ENCODE assay signal across 8 mouse cellular contexts in the genomic region with DNA sequence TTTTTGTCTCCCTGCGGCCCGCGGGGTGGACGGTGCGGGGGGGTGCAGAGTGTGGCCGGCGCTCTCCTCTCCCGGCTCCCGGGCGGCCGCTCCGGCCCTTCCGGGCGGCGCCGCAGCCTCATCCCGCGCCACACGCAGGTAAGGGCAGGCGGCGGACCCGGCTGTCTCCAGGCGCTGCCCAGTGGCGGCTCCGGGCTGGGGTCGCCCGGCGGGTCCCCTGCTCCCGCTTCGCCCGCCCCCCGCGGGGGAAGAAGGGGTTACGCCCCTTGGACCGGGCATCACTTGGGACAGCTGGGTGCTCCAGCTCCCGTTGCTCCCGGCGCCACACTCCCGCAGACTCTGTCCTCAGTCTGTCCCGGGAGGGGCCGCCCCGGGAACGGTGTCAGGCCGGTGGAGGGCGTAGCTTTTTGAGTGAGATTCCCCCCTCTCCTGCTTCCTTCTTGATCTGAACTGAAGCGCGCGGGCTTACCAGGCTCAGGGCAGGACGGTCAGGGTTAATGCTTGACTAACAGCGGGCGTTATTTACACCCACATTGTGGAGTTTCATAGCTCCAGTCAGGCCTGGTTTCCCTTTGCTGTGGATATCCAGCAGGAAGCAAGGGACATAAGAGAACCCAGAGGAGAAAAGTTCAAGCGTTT. TPM values are rescaled to one million over a fixed set of nuclear protein-coding genes. Genes with fewer than 3 reads are reported as not detected.
DNase-seq lines count a peak whose midpoint lies in the region; ATAC-seq and TF ChIP-seq lines count a peak whose summit lies in the region.

No protein-coding gene starts in this region.

- H3K4me2 ChIP-seq in heart, embryonic 13.5 days: peak overlapping the region; percentile 90
- peak overlapping the region; percentile 54 for H3K4me2 ChIP-seq in kidney, embryonic 16.5 days (replicated peaks; ENCODE audit: low read depth, low read length)

- peak overlapping the region; percentile 95 for H3K27ac ChIP-seq in heart, embryonic 13.5 days (replicated peaks)
- peak overlapping the region; percentile 81 for H3K27ac ChIP-seq in kidney, embryonic 16.5 days (ENCODE audit: low read length)
- no peak overlapping the region; the same call in 1 of the 2 replicates for H3K27ac ChIP-seq in olfactory bulb, adult 2 months (ENCODE audit: insufficient read depth, low read depth, low read length)

- DNase-seq in CD4-positive helper T cell, adult 2 months (ENCODE audit: low read depth, low spot score): peak; percentile 38
- DNase-seq in adrenal gland, adult 18-20 months (ENCODE audit: low spot score in 2 of 2): peak; percentile 58 to 63
- peak; percentile 73 for DNase-seq in lung, adult 2 months
- peak; percentile 46 for DNase-seq in thymus, postnatal 25 days

- peaks cover 52% of the 10 kb centered on the region for H3K4me1 ChIP-seq in heart, embryonic 13.5 days
- peaks cover 15% of the 10 kb centered on the region for H3K4me1 ChIP-seq in kidney, embryonic 16.5 days (ENCODE audit: insufficient read depth, low read length)
- peaks cover 5% of the 10 kb centered on the region for H3K4me1 ChIP-seq in lung, adult 2 months (ENCODE audit: control insufficient read depth, insufficient read depth, low read length)
- H3K4me1 ChIP-seq in olfactory bulb, adult 2 months (ENCODE audit: control insufficient read depth, insufficient read depth, low read length): peaks cover 5% of the 10 kb centered on the region

- TF ChIP-seq CTCF in lung, adult 2 months (IDR thresholded peaks at IDR 0.05; ENCODE audit: insufficient read depth, low read length): no peak
- no peak for TF ChIP-seq CTCF in olfactory bulb, adult 2 months (IDR thresholded peaks at IDR 0.05; ENCODE audit: insufficient read depth, low read depth, low read length)

- H3K9ac ChIP-seq in heart, embryonic 13.5 days: peak overlapping the region; percentile 92
- peak overlapping the region; percentile 85 for H3K9ac ChIP-seq in kidney, embryonic 16.5 days (replicated peaks; ENCODE audit: low read length)

- 0 out of 2 replicates have a peak, but pooled peaks cover 12% of the 10 kb centered on the region for H3K36me3 ChIP-seq in heart, embryonic 13.5 days
- H3K36me3 ChIP-seq in kidney, embryonic 16.5 days (ENCODE audit: insufficient read depth, low read length): no peaks in the 10 kb centered on the region

- under 1% methylated on average over 40 of the region's 52 CpGs for WGBS in heart, embryonic 13.5 days
- under 1% methylated on average over 51 of the region's 52 CpGs for WGBS in kidney, embryonic 16.5 days
- WGBS in lung, adult 2 months: under 1% methylated on average over 51 of the region's 52 CpGs
- WGBS in olfactory bulb, adult 2 months: under 1% methylated on average over 52 of the region's 52 CpGs

- H3K4me3 ChIP-seq in heart, embryonic 13.5 days: peak overlapping the region; percentile 98
- peak overlapping the region; percentile 94 for H3K4me3 ChIP-seq in kidney, embryonic 16.5 days (ENCODE audit: low read length)
- peak overlapping the region; percentile 80 for H3K4me3 ChIP-seq in lung, adult 2 months (replicated peaks; ENCODE audit: extremely low read depth, low read depth, low read length)
- peak overlapping the region; percentile 75 for H3K4me3 ChIP-seq in olfactory bulb, adult 2 months (ENCODE audit: insufficient read depth, low read depth, low read length)

- H3K9me3 ChIP-seq in heart, embryonic 13.5 days: no peaks in the 10 kb centered on the region
- H3K9me3 ChIP-seq in kidney, embryonic 16.5 days (ENCODE audit: low read length): no peaks in the 10 kb centered on the region

- peak; percentile 57 for ATAC-seq in erythroblast, adult 5-6 weeks (replicated peaks; ENCODE audit: low FRiP score, poor library complexity, severe bottlenecking)
- peak; percentile 69 for ATAC-seq in heart, embryonic 13.5 days (ENCODE audit: extremely low read depth, insufficient number of reproducible peaks, low FRiP score, low TSS enrichment)
- ATAC-seq in kidney, embryonic 16.5 days (ENCODE audit: low FRiP score, low TSS enrichment): peak; percentile 92

- H3K27me3 ChIP-seq in heart, embryonic 13.5 days (replicated peaks): no peaks in the 10 kb centered on the region
- H3K27me3 ChIP-seq in kidney, embryonic 16.5 days (ENCODE audit: insufficient read depth, low read length): no peaks in the 10 kb centered on the region

- TF ChIP-seq POLR2A in lung, adult 2 months (IDR thresholded peaks at IDR 0.05; ENCODE audit: borderline replicate concordance, extremely low read depth, low read depth, low read length): 0 out of 2 replicates have a peak, but pooled peaks have one; percentile 32
- TF ChIP-seq POLR2A in olfactory bulb, adult 2 months (IDR thresholded peaks at IDR 0.05; ENCODE audit: insufficient read depth, low read depth, low read length): no peak; the same call in 1 of the 2 replicates

RNA-seq across cellular contexts. Expression of gene Lrrfip2, which starts 1.0 kb away (rescaled TPM):
- 10 to 100 TPM; 48.8 to 58.4 TPM for total RNA-seq in adrenal gland, adult 18-20 months (2021)
- total RNA-seq in erythroblast, adult 5-6 weeks (2015; ENCODE audit: low replicate concordance): 5.6 and 6.5 TPM in 2 replicates
- 30.9 and 40.8 TPM in 2 replicates for total RNA-seq in erythroblast, adult 5-6 weeks (2017; ENCODE audit: low replicate concordance)
- polyA plus RNA-seq in heart, embryonic 13.5 days (2015; fragmentation: Nextera tagmentation; extraction: Ambion mirVana): 53.0 and 56.4 TPM in 2 replicates
- polyA plus RNA-seq in kidney, embryonic 16.5 days (2015; fragmentation: Nextera tagmentation; extraction: Ambion mirVana): 37.8 and 38.2 TPM in 2 replicates
- 19.8 and 22.3 TPM in 2 replicates for polyA plus RNA-seq in lung, adult 2 months (2012; rRNA removed)
- not detected in 2 replicates for polyA plus RNA-seq in olfactory bulb, adult 2 months (2012; ENCODE audit: insufficient read depth, insufficient read length, low replicate concordance, missing spikeins)
